Comparison of ENCODE assay signal across 24 mouse cellular contexts in the genomic region with DNA sequence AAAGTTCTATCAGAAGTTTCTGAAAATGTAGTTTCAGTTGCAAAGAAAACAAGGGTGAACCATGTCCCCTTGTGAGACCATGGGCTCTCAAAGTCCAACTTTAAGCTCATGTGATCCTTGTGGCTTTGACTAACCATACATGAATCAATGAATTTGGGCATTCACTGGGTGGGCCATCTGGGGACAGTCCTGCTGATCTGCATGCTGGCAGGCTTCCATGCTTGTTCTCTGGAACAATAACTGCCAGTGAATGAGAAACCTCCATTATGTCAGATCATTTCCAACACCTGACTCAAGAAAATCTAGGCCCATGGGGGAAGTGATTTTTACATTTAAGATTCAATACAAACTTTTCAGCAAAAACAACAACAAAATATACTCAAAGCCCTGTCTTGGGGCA.
"Had no signal": no experiment of that assay in that cellular context is flagged by ENCODE, and none has a peak within 500 bp of the region (broad histone marks: within the 10 kb centered on the region; RNA-seq: fewer than 3 reads in every experiment).

No protein-coding gene starts in this region.

- DNase-seq: kidney, adult 11 months; kidney, adult 8-10 months; kidney, postnatal 10 days; kidney, postnatal 36 days; lung, adult 18-20 months; lung, postnatal 10 days; lung, postnatal 36 days; retina, postnatal 1 day; thymus, adult 2 months; thymus, postnatal 14 days; thymus, postnatal 4 days had no signal

- H3K4me3 ChIP-seq: intestine, embryonic 15.5 days; kidney, embryonic 15.5 days; limb, embryonic 12.5 days; limb, embryonic 15.5 days; lung, embryonic 15.5 days; megakaryocyte, embryonic 14.5 days; midbrain, embryonic 10.5 days; midbrain, embryonic 13.5 days; myocyte; neural tube, embryonic 13.5 days had no signal

- H3K27ac ChIP-seq: intestine, embryonic 15.5 days; kidney, embryonic 15.5 days; limb, embryonic 12.5 days; limb, embryonic 15.5 days; liver, embryonic 14.5 days; lung, embryonic 15.5 days; midbrain, embryonic 10.5 days; midbrain, embryonic 13.5 days; neural tube, embryonic 13.5 days; stomach, postnatal 0 days had no signal

- ATAC-seq: intestine, embryonic 15.5 days; midbrain, embryonic 13.5 days; midbrain, embryonic 16.5 days had no signal

- H3K9ac ChIP-seq: intestine, embryonic 15.5 days; kidney, embryonic 15.5 days; limb, embryonic 12.5 days; limb, embryonic 15.5 days; liver, embryonic 14.5 days; lung, embryonic 15.5 days; midbrain, embryonic 13.5 days; neural tube, embryonic 13.5 days had no signal

- H3K36me3 ChIP-seq: intestine, embryonic 15.5 days; kidney, embryonic 15.5 days; limb, embryonic 12.5 days; limb, embryonic 15.5 days; lung, embryonic 15.5 days; midbrain, embryonic 13.5 days; neural tube, embryonic 13.5 days had no signal

- H3K4me2 ChIP-seq: intestine, embryonic 15.5 days; kidney, embryonic 15.5 days; limb, embryonic 12.5 days; limb, embryonic 15.5 days; lung, embryonic 15.5 days; midbrain, embryonic 13.5 days; neural tube, embryonic 13.5 days had no signal

- H3K27me3 ChIP-seq: intestine, embryonic 15.5 days; kidney, embryonic 15.5 days; megakaryocyte, embryonic 14.5 days; midbrain, embryonic 13.5 days; neural tube, embryonic 13.5 days had no signal

- H3K9me3 ChIP-seq: intestine, embryonic 15.5 days; kidney, embryonic 15.5 days; limb, embryonic 12.5 days; limb, embryonic 15.5 days; lung, embryonic 15.5 days; megakaryocyte, embryonic 14.5 days; midbrain, embryonic 10.5 days; midbrain, embryonic 13.5 days; neural tube, embryonic 13.5 days had no signal
